Comparison of ENCODE assay signal across 16 mouse cellular contexts in genomic region chr8:91714733-91715132, GRCm38 (mm10).
DNase-seq lines count a peak whose midpoint lies in the region; ATAC-seq lines count a peak whose summit lies in the region.
"Had no signal": no experiment of that assay in that cellular context is flagged by ENCODE, and none has a peak within 500 bp of the region (broad histone marks: within the 10 kb centered on the region; RNA-seq: fewer than 3 reads in every experiment).

No protein-coding gene starts in this region.

- no peak overlapping the region for H3K4me2 ChIP-seq in heart, embryonic 11.5 days
- H3K4me2 ChIP-seq: neural tube, embryonic 12.5 days had no signal

- H3K9ac ChIP-seq in heart, embryonic 11.5 days (ENCODE audit: low read depth, low read length): no peak overlapping the region; the same call in 1 of the 2 replicates
- H3K9ac ChIP-seq: forebrain, postnatal 0 days; liver, embryonic 14.5 days; neural tube, embryonic 12.5 days had no signal

- intact Hi-C loops in heart, postnatal 14 days (cut with DNase I): no loop called here
- intact Hi-C loops in left cerebral cortex, postnatal 10 days (cut with DNase I): no loop called here

- DNase-seq in heart, postnatal 14 days: no peak
- DNase-seq in kidney, postnatal 25 days: peak; percentile 7 to 57
- no peak for DNase-seq in kidney, postnatal 14 days
- DNase-seq in NIH3T3 (ENCODE audit: low read depth): peak; percentile 5
- peak; percentile 64 for DNase-seq in gonadal fat pad, adult 2 months (ENCODE audit: low read depth)
- DNase-seq in left cerebral cortex, postnatal 10 days (ENCODE audit: extremely low spot score in 1 of 2, low spot score in 2 of 2): no peak
- no peak for DNase-seq in neural tube, embryonic 10.5 days (ENCODE audit: extremely low spot score, low spot score)
- DNase-seq: cerebellum, adult 18-20 months; forebrain, postnatal 0 days; gastrocnemius, postnatal 10 days; right cerebral cortex, postnatal 4 days; thymus, postnatal 14 days had no signal

- no peak for ATAC-seq in heart, embryonic 11.5 days (replicated peaks; ENCODE audit: insufficient number of reproducible peaks, low FRiP score, low TSS enrichment)

- H3K4me1 ChIP-seq in heart, embryonic 11.5 days (ENCODE audit: control insufficient read depth, insufficient read depth, low read length): peaks cover 48% of the 10 kb centered on the region

- H3K27me3 ChIP-seq in heart, embryonic 11.5 days (ENCODE audit: control insufficient read depth, insufficient read depth, low read length): no peaks in the 10 kb centered on the region

- no peaks in the 10 kb centered on the region for H3K36me3 ChIP-seq in heart, embryonic 11.5 days (ENCODE audit: control insufficient read depth, insufficient read depth, low read length)
- H3K36me3 ChIP-seq: neural tube, embryonic 12.5 days had no signal

- 78% methylated on average over 7 of the region's 7 CpGs for WGBS in heart, embryonic 11.5 days (ENCODE audit: insufficient replicate concordance)

- no peaks in the 10 kb centered on the region for H3K9me3 ChIP-seq in heart, embryonic 11.5 days (replicated peaks; ENCODE audit: control insufficient read depth, low read length)
- H3K9me3 ChIP-seq: neural tube, embryonic 12.5 days had no signal

- no peak overlapping the region for H3K4me3 ChIP-seq in heart, embryonic 11.5 days (ENCODE audit: low read depth, low read length)
- H3K4me3 ChIP-seq: layer of hippocampus, adult 2 months; neural tube, embryonic 12.5 days had no signal

- H3K27ac ChIP-seq in heart, embryonic 11.5 days (ENCODE audit: low read depth, low read length): peak overlapping the region; percentile 37; the same call in 1 of the 2 replicates
- H3K27ac ChIP-seq: layer of hippocampus, adult 2 months; liver, embryonic 14.5 days; neural tube, embryonic 12.5 days had no signal

Comparison
In these comparisons a context has a peak if more than half of its experiments do, and no peak if none do; other contexts are left out.
1. DNase-seq: peak in kidney, postnatal 25 days (2 of 2), NIH3T3 (single experiment) and gonadal fat pad, adult 2 months (single experiment); none in heart, postnatal 14 days (0 of 2), kidney, postnatal 14 days (single experiment), left cerebral cortex, postnatal 10 days (0 of 2) and neural tube, embryonic 10.5 days (single experiment).